Mouse (Mus musculus) forebrain, embryonic 11.5 days (tissue): ENCODE results near the gene Pak2. TPM values are rescaled to one million over a fixed set of nuclear protein-coding genes. Genes with fewer than 3 reads are reported as not detected.

Experiments used
- ATAC-seq: fragments of 200-750 bp; cut with Nextera tagmentation; replicated peaks from 2 replicates; pipeline ENCODE4 v1.8.0; 2017; ENCODE audit warnings: moderate TSS enrichment; ENCODE audit not compliant: low FRiP score
- DNase-seq: peaks from one replicate; pipeline ENCODE4 v3.0.0-alpha.2; 2017; ENCODE audit warnings: low spot score
- H3K27ac ChIP-seq: fragments of 300-500 bp; sonication (generic); 2 replicates; pipeline ENCODE4 v1.5.1; 2014; ENCODE audit warnings: low read depth, low read length
- H3K27me3 ChIP-seq: fragments of 300-500 bp; sonication (generic); 2 replicates; pipeline ENCODE4 v1.6.1; 2014; ENCODE audit warnings: mild to moderate bottlenecking, low read length, mixed read lengths; ENCODE audit not compliant: control insufficient read depth, insufficient read depth
- H3K36me3 ChIP-seq: fragments of 300-500 bp; sonication (generic); 2 replicates; pipeline ENCODE4 v1.6.1; 2014; ENCODE audit warnings: mild to moderate bottlenecking, low read length, moderate library complexity, mixed read lengths; ENCODE audit not compliant: control insufficient read depth, insufficient read depth
- H3K4me1 ChIP-seq: fragments of 300-500 bp; sonication (generic); replicated peaks from 2 replicates; pipeline ENCODE4 v1.6.1; 2014; ENCODE audit warnings: low read length, mixed read lengths; ENCODE audit not compliant: control insufficient read depth, insufficient read depth
- H3K4me2 ChIP-seq: fragments of 300-500 bp; sonication (generic); 2 replicates; pipeline ENCODE4 v1.6.1; 2014; ENCODE audit warnings: low read depth, mild to moderate bottlenecking, low read length, moderate library complexity, mixed read lengths; ENCODE audit not compliant: severe bottlenecking
- H3K4me3 ChIP-seq: fragments of 300-500 bp; sonication (generic); 2 replicates; pipeline ENCODE4 v1.5.1; 2014; ENCODE audit warnings: low read depth, low read length
- H3K9ac ChIP-seq: fragments of 300-500 bp; sonication (generic); 2 replicates; pipeline ENCODE4 v1.6.1; 2014; ENCODE audit warnings: low read length
- H3K9me3 ChIP-seq: fragments of 300-500 bp; sonication (generic); 2 replicates; pipeline ENCODE4 v1.6.1; 2016; ENCODE audit warnings: low read length, mixed read lengths; ENCODE audit not compliant: control insufficient read depth
- WGBS: fragments of 180-500 bp; shearing (Covaris S2); extraction: QIAGEN DNeasy Blood & Tissue Kit; methylation state at CpG from one replicate; pipeline ENCODE4 v1.1.7; 2014; 5-methylcytosine and 5-hydroxymethylcytosine counted together
- polyA plus RNA-seq: library from polyadenylated mRNA; unstranded; fragments of >200 nt; fragmentation: Nextera tagmentation; extraction: Ambion mirVana; gene quantifications from 2 replicates; pipeline ENCODE4 v1.2.1, GENCODE M21; 2014

Gene Pak2
- 52.6 and 53.9 TPM in 2 replicates for polyA plus RNA-seq

- peak; percentile 96 for ATAC-seq
- H3K9me3 ChIP-seq: no peaks in the 10 kb centered on the region
- peak within 1 kb of the TSS; percentile 92 for H3K27ac ChIP-seq
- peaks cover 3% of the 10 kb centered on the region for H3K36me3 ChIP-seq
- peak within 1 kb of the TSS; percentile 99 for H3K9ac ChIP-seq
- H3K4me1 ChIP-seq: 0 out of 2 replicates have a peak, but pooled peaks cover 6% of the 10 kb centered on the region
- H3K27me3 ChIP-seq: no peaks in the 10 kb centered on the region
- DNase-seq: peak; percentile 95
- peak within 1 kb of the TSS; percentile 98 for H3K4me3 ChIP-seq
- H3K4me2 ChIP-seq: peak within 1 kb of the TSS; percentile 67
- WGBS: under 1% methylated on average over 42 of the region's 60 CpGs
Measured at GRCm38 (mm10) chr16:32078991-32079511, at the start of gene Pak2. Gene Pak2, minus strand, starts transcription at chr16:32079342.

GRCm38 (mm10) chr16:32127046-32127445, 47.9 kb upstream of the Pak2 start:
- H3K27me3 ChIP-seq: no peaks in the 10 kb centered on the region
- no peak overlapping the region for H3K9ac ChIP-seq
- H3K9me3 ChIP-seq: no peaks in the 10 kb centered on the region
- no peak overlapping the region for H3K27ac ChIP-seq
- no peak overlapping the region for H3K4me2 ChIP-seq
- 94% methylated on average over 4 of the region's 4 CpGs for WGBS
- ATAC-seq: no peak
- no peaks in the 10 kb centered on the region for H3K4me1 ChIP-seq
- DNase-seq: no peak
- no peaks in the 10 kb centered on the region for H3K36me3 ChIP-seq
- no peak overlapping the region for H3K4me3 ChIP-seq

GRCm38 (mm10) chr16:32125364-32125763, 46.2 kb upstream of the Pak2 start:
- 88% methylated on average over 3 of the region's 3 CpGs for WGBS
- Histone ChIP-seq H3K27me3 (no peaks in the 10 kb centered on the region), H3K4me1 (no peaks in the 10 kb centered on the region), H3K4me3 (no peak overlapping the region), H3K4me2 (no peak overlapping the region), H3K36me3 (no peaks in the 10 kb centered on the region), H3K9ac (no peak overlapping the region), H3K9me3 (no peaks in the 10 kb centered on the region), H3K27ac (no peak overlapping the region)
- DNase-seq (no peak), ATAC-seq (no peak)

- no peak overlapping the region for H3K27ac ChIP-seq
- H3K4me1 ChIP-seq: no peaks in the 10 kb centered on the region
- H3K36me3 ChIP-seq: no peaks in the 10 kb centered on the region
- H3K4me2 ChIP-seq: no peak overlapping the region
- no peaks in the 10 kb centered on the region for H3K9me3 ChIP-seq
- H3K27me3 ChIP-seq: no peaks in the 10 kb centered on the region
- H3K4me3 ChIP-seq: no peak overlapping the region
- DNase-seq (no peak), ATAC-seq (no peak)
- no peak overlapping the region for H3K9ac ChIP-seq
- WGBS: 70% methylated on average over 17 of the region's 17 CpGs
Measured at GRCm38 (mm10) chr16:32124444-32125335, 45.5 kb upstream of the Pak2 start.

- Histone ChIP-seq H3K9me3 (no peaks in the 10 kb centered on the region), H3K4me2 (no peak overlapping the region), H3K4me1 (no peaks in the 10 kb centered on the region), H3K4me3 (no peak overlapping the region), H3K36me3 (no peaks in the 10 kb centered on the region), H3K27ac (no peak overlapping the region), H3K9ac (no peak overlapping the region), H3K27me3 (no peaks in the 10 kb centered on the region)
- 91% methylated on average over 7 of the region's 7 CpGs for WGBS
- DNase-seq (no peak), ATAC-seq (no peak)
Measured at GRCm38 (mm10) chr16:32124020-32124419, 44.9 kb upstream of the Pak2 start.

GRCm38 (mm10) chr16:32120454-32120853, 41.3 kb upstream of the Pak2 start:
- Histone ChIP-seq H3K9ac (no peak overlapping the region), H3K4me2 (no peak overlapping the region), H3K36me3 (no peaks in the 10 kb centered on the region), H3K27ac (no peak overlapping the region), H3K27me3 (no peaks in the 10 kb centered on the region), H3K4me1 (no peaks in the 10 kb centered on the region), H3K4me3 (no peak overlapping the region), H3K9me3 (no peaks in the 10 kb centered on the region)
- no peak for DNase-seq
- 80% methylated on average over 3 of the region's 3 CpGs for WGBS
- no peak for ATAC-seq

DNA sequence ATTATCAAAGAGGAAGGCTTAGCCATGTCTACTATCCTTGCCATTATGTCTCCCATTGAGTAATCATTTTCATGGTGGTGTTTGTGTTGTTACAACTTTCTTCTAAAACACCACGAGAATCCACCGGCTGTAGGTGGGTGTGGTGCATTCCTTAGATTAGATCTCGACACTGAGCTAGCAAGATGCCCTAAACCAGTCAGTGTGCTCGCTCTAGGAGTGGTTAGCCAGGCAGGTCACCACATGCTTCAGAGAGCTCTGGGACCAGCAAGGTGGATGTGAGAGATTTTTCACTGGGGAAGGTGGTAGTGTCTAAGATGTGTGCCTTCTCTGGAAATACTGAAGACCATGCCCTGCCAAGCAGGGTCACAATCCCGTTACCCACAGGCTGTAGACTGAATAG, 37.0 kb upstream of the Pak2 start:
- H3K9me3 ChIP-seq: no peaks in the 10 kb centered on the region
- no peak for ATAC-seq
- WGBS: 62% methylated on average over 5 of the region's 5 CpGs

GRCm38 (mm10) chr16:32115781-32116180, 36.6 kb upstream of the Pak2 start:
- WGBS: 73% methylated on average over 6 of the region's 6 CpGs
- Histone ChIP-seq H3K36me3 (no peaks in the 10 kb centered on the region), H3K4me3 (no peak overlapping the region), H3K9me3 (no peaks in the 10 kb centered on the region), H3K27ac (no peak overlapping the region), H3K27me3 (no peaks in the 10 kb centered on the region), H3K4me2 (no peak overlapping the region), H3K9ac (no peak overlapping the region), H3K4me1 (no peaks in the 10 kb centered on the region; the same call in 1 of the 2 replicates)
- ATAC-seq (no peak), DNase-seq (no peak)

More for the DNA sequence above, 37.0 kb upstream of the Pak2 start:
- H3K4me2 ChIP-seq: no peak overlapping the region
- H3K9ac ChIP-seq: no peak overlapping the region
- no peak for DNase-seq
- no peaks in the 10 kb centered on the region; the same call in 1 of the 2 replicates for H3K4me1 ChIP-seq
- no peaks in the 10 kb centered on the region for H3K27me3 ChIP-seq
- no peak overlapping the region for H3K4me3 ChIP-seq
- H3K27ac ChIP-seq: no peak overlapping the region
- H3K36me3 ChIP-seq: no peaks in the 10 kb centered on the region
